Mouse (Mus musculus) heart, adult 9 months (tissue): ENCODE measurements around the gene Zfp286.
A peak's percentile ranks its signal among the peaks of the same experiment; 100 is the strongest.
"Not testable (repeated sequence)": the region's sequence is repeated elsewhere in the genome, so short reads cannot be mapped to it uniquely, and the experiment has no call there.

Source experiments
- DNase-seq, 2 experiments: peaks; one replicate each; pipeline ENCODE4 v3.0.0; 2022; ENCODE audit warnings: low spot score in 2 of 2

The Zfp286 gene

GRCm38 (mm10) chr11:62789617-62789936 is 315 bp upstream of the Zfp286 start:
- DNase-seq = no peak

GRCm38 (mm10) chr11:62776510-62776909 is 12.8 kb downstream of the Zfp286 start:
- no peak for DNase-seq

- DNase-seq = no peak
Measured at GRCm38 (mm10) chr11:62760755-62761457, 28.4 kb downstream of the Zfp286 start.

DNA sequence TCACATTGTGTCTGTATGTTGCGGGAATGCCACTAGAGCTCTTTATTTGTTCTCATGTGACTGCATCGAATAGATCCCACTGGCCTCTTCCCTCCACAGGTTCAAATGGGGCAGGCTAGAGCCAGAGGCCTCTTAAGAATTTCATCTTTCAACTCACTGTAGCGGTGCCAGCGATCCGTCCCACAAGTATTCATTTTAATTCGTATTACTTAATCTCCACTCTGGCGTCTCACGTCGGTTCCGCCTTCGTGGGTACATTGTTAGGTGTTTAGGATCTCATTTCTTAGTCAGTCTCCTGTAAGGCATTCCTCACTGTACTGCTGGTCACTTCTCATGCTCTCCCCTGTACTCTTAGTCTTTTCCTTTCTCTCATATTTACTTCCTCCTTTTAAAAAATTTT is 30.8 kb downstream of the Zfp286 start:
- no peak for DNase-seq

- DNase-seq = no peak
Measured at GRCm38 (mm10) chr11:62757906-62758305, 31.4 kb downstream of the Zfp286 start.

DNA sequence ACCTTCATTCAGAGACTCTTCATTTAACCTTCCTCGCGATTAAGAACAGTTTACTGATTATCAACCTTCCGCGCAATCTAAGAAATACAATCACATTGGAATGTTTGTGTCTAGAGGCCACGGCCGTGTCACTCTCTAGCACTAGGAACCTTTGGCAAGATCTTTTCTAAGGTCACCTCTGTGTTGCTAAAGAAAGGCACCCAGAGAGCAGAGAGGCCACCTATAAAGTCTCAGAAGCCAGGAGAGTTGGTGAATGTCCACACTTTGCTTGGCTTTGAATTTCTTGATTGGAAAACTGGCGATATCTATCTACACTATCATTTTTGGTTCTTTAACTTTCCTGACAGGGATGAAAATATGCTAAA is 32.1 kb downstream of the Zfp286 start:
- no peak for DNase-seq

DNA sequence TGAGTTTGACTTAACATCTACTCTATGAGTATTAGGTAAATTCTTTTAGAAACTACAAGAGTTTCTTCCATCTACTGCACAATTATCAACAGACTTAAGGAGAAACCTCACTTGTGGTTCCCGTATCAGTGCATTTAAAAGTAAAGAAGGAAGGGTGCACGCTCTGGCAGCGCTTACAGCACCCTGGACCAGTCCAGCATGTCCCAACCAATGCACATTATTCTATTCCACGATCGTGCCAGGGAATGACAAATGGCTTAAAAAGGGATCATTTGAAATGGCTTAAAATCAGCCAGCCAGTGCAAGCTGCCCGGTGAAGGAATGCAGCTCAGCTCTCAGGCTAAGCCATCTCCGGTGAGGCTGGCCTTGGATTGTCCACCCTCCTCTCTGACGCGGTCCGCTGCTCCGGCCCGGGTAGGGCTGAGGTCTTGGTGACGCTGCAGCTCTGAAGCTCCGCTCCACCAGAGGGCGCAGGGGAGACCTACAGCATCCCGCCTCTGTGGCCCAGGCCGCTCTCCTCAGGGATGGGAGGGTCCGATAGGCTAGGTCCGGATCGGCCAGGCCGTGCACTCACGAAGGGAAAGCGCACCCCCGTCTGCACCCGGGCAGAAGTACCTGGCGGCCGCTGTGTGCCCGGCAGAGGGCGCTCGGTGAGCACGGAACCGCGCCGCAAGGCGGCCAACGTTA is 32.7 kb downstream of the Zfp286 start:
- peak; percentile 97 for DNase-seq

DNA sequence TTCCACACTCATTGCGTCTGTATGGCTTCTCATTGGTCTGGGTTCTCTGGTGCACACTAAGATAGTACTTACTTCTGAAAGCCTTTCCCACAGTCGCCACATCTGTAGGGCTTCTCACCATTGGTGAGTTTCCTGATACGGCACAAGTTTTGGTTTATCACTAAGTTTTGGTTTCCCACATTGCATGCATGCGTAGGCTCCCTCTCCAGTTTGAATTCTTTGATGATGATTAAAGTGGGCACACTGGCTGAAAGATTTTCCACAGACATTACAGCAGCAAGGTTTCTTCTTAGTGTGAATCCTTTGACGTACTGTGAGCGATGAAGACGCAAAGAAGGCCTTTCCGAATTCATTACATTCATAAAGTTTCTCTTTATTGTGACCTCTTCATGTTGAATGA is 36.5 kb downstream of the Zfp286 start, which contains the start of gene Gm10428:
Gm10428 (plus strand) TSS at position 321 of the 400 bp plus-strand sequence.
- DNase-seq = no peak

GRCm38 (mm10) chr11:62752191-62752590 is 37.1 kb downstream of the Zfp286 start:
- no peak for DNase-seq

GRCm38 (mm10) chr11:62749445-62749844 is 39.8 kb downstream of the Zfp286 start:
- DNase-seq = not testable (repeated sequence)

DNA sequence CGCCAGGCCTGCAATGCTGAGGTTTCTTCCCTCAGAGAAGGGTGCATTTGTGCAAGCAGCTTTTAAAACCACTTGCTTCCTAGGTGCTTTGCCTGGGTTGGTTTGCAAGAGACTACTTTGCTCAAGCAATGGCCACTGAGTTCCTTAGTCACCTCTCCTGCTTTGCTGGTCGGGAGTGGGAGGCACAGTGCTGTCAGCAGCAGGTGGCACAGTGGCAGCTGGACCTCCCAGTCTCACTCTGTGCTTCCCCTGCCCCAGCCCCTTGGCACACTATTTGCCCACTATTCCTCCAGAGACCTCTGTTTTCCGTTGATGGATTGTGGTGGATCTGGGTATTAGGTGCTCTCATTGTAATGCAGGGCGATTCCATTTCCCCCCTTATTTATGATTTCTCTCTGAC is 41.2 kb downstream of the Zfp286 start:
- DNase-seq = no peak

DNA sequence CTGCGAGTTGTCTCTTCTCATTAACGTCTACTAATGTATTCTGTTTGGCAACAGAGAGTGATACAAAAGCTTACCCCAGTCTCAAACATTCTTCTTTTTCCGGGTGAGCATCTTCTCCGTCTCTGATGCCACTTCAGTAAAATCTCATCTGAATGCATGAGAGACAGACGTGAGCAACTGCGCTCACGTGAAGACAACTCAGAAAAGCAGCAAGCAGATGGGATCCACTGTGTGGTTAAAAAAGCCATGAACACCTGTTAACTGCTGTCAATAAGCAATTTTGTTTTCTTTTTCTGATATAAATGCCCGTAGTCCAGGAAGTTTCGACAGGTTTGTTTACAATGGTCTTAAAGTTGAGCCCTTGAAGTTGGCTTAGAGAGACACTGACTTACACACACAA is 42.0 kb downstream of the Zfp286 start:
- no peak for DNase-seq

DNA sequence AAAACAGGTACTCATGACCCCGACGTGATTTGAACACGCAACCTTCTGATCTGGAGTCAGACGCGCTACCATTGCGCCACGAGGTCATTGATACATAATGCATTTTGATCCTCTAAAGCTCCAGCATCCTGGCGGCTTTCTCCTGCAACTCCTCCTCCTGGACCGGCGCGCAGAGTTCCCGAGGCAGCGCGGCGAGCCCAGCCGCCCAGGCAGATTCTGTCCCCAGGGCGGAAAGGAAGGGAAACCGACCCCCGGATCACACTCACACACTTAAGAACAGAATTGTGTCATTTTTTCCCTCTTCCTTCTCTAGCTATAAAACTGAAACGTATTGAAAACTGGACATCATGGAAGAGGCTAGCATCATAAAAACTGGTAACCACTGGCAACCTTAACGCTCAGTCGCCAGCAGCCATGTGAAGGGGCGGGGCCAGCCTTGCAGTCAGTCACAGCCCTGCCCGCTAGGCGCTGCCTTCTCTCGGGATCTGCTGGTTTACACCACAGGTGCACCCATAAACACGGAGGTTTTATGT is 43.2 kb downstream of the Zfp286 start:
- DNase-seq = peak; percentile 42 to 63

- peak; percentile 34 to 52 for DNase-seq
Measured at GRCm38 (mm10) chr11:62744103-62744502, 45.2 kb downstream of the Zfp286 start.

- no peak for DNase-seq
Measured at GRCm38 (mm10) chr11:62742261-62742957, 46.9 kb downstream of the Zfp286 start.

GRCm38 (mm10) chr11:62741186-62741585 is 48.1 kb downstream of the Zfp286 start:
- no peak for DNase-seq

DNA sequence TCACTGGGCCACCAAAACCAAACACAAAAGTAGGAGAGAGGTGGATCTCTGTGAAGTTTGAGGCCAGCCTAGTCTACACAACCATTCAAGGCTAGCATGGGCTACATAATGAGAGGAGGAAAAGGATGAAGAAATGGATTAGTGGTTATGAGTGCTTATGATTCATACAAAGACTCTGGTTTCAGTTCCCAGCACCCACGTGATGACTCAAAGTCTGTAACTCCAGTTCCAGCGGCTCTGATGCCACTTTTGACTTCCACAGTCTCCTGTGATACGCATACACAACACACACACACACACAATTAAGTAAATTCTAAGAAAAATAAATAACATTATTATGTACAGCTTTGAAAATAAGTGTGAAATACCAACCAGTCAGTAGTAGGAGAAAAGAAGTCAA is 56.6 kb downstream of the Zfp286 start:
- no peak for DNase-seq

GRCm38 (mm10) chr11:62732022-62732387 is 57.3 kb downstream of the Zfp286 start:
- DNase-seq = no peak

- DNase-seq = peak; percentile 89 to 93
Measured at GRCm38 (mm10) chr11:62731311-62732021, 57.8 kb downstream of the Zfp286 start, which contains the start of gene Zfp287. Gene Zfp287, minus strand, starts transcription at chr11:62731905.

- DNase-seq = no peak
Measured at GRCm38 (mm10) chr11:62728276-62728675, 61.0 kb downstream of the Zfp286 start.

GRCm38 (mm10) chr11:62710657-62711056 is 78.6 kb downstream of the Zfp286 start:
- no peak for DNase-seq

DNA sequence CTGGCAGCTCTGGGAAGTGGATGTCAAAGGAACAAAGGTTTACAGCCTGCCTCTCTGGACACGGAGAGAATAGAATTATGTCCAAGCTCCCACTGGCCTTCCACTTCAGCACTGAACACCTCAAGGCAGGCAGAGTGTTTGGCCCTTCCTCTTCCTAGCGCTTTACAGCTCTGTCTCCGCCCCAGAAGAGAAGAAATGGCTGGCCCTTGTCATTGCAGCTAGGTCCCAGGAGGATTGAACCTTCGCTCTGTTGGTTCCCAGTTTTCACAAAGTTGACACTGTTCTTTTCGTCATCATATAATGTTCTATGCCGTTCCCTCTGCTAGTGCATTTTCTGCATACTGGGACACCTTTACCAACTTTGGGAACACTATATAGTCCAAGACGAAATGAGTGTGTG is 81.0 kb downstream of the Zfp286 start:
- DNase-seq = no peak
